Mouse (Mus musculus): ENCODE measurements around the gene Cyba. TPM values are rescaled to one million over a fixed set of nuclear protein-coding genes. Genes with fewer than 3 reads are reported as not detected.

Cyba gene
- total and polyA plus RNA-seq, 3 experiments: 321 to 344 (median 338) TPM

GRCm38 (mm10) chr8:122390758-122391157 lies 42.0 kb downstream of the Cyba start:
- no peak for TF ChIP-seq POLR2A (IDR thresholded peaks at IDR 0.05; ENCODE audit: control insufficient read depth in 1 of 2, insufficient read depth in 1 of 2, low read depth in 1 of 2, low read length in 2 of 2, poor library complexity in 1 of 2)
- TF ChIP-seq MAZ (IDR thresholded peaks at IDR 0.05; ENCODE audit: low read depth, low read length): no peak
- TF ChIP-seq TCF12 (IDR thresholded peaks at IDR 0.05; ENCODE audit: low read depth, low read length): no peak
- TF ChIP-seq ZC3H11A (IDR thresholded peaks at IDR 0.05; ENCODE audit: low read depth, low read length): no peak
- no peak for TF ChIP-seq MAFK (IDR thresholded peaks at IDR 0.05; ENCODE audit: borderline replicate concordance, low read depth, low read length)
- no peak for TF ChIP-seq GATA1 (IDR thresholded peaks at IDR 0.05; ENCODE audit: low read depth, low read length)
- no peak for TF ChIP-seq MYB (IDR thresholded peaks at IDR 0.05; ENCODE audit: low read depth, low read length)
- TF ChIP-seq EP300 (IDR thresholded peaks at IDR 0.05; ENCODE audit: low read depth in 1 of 2, low read length in 2 of 2): no peak
- no peak for TF ChIP-seq ZNF384 (IDR thresholded peaks at IDR 0.05; ENCODE audit: low read depth, low read length)
- TF ChIP-seq SIN3A (IDR thresholded peaks at IDR 0.05; ENCODE audit: low read length): no peak
- TF ChIP-seq GABPA (IDR thresholded peaks at IDR 0.05; ENCODE audit: low read depth, low read length): no peak
- TF ChIP-seq ETS1 (IDR thresholded peaks at IDR 0.05; ENCODE audit: low read depth, low read length): no peak
- no peak for TF ChIP-seq UBTF (IDR thresholded peaks at IDR 0.05; ENCODE audit: borderline replicate concordance, insufficient read depth, low read depth, low read length)
- no peak for TF ChIP-seq TAL1 (IDR thresholded peaks at IDR 0.05; ENCODE audit: low read length)
- no peak for TF ChIP-seq NELFE (IDR thresholded peaks at IDR 0.05; ENCODE audit: low read depth, low read length)
- no peak for TF ChIP-seq CHD2 (IDR thresholded peaks at IDR 0.05; ENCODE audit: low read length)

GRCm38 (mm10) chr8:122389357-122389756 lies 43.4 kb downstream of the Cyba start:
- Histone ChIP-seq H3K36me3 (ENCODE audit: control insufficient read depth in 1 of 2, insufficient read depth in 2 of 2, low read length in 2 of 2) (peaks cover 0 to 41% of the 10 kb centered on the region in 2 experiments; a peak in 2 of 4 replicates), H3K4me3 (ENCODE audit: control insufficient read depth in 1 of 2, insufficient read depth in 1 of 2, low read depth in 2 of 2, low read length in 2 of 2) (no peak overlapping the region), H3K9me3 (replicated peaks; ENCODE audit: insufficient read depth, low read length) (no peaks in the 10 kb centered on the region), H3K27ac (ENCODE audit: control insufficient read depth, low read depth, low read length) (no peak overlapping the region), H3K4me1 (ENCODE audit: control insufficient read depth in 1 of 2, insufficient read depth in 2 of 2, low read length in 2 of 2) (no peaks in the 10 kb centered on the region), H3K9ac (ENCODE audit: control insufficient read depth, low read depth, low read length, poor library complexity, severe bottlenecking) (no peak overlapping the region), H3K27me3 (ENCODE audit: control insufficient read depth in 1 of 2, insufficient read depth in 2 of 2, low read length in 2 of 2) (no peaks in the 10 kb centered on the region), H3K79me2 (ENCODE audit: control insufficient read depth, insufficient read depth, low read length, poor library complexity) (peaks cover 1% of the 10 kb centered on the region)
- DNase-seq (ENCODE audit: low read depth, low spot score): peak; percentile 53
- TF ChIP-seq ZMIZ1 (IDR thresholded peaks at IDR 0.05; ENCODE audit: low read depth, low read length) (no peak), NRF1 (IDR thresholded peaks at IDR 0.05; ENCODE audit: insufficient read depth, low read depth, low read length, poor library complexity, severe bottlenecking) (no peak), SMC3 (IDR thresholded peaks at IDR 0.05; ENCODE audit: low read depth, low read length) (peak; percentile 51), HCFC1 (IDR thresholded peaks at IDR 0.05; ENCODE audit: low read depth, low read length) (no peak), CHD1 (IDR thresholded peaks at IDR 0.05; ENCODE audit: low read depth, low read length) (no peak), USF1 (IDR thresholded peaks at IDR 0.05; ENCODE audit: low read depth, low read length) (no peak), SIN3A (IDR thresholded peaks at IDR 0.05; ENCODE audit: low read length) (no peak), USF2 (IDR thresholded peaks at IDR 0.05; ENCODE audit: borderline replicate concordance in 1 of 2, insufficient read depth in 1 of 2, low read depth in 1 of 2, low read length in 2 of 2) (no peak), MAZ (IDR thresholded peaks at IDR 0.05; ENCODE audit: low read depth, low read length) (no peak), ZKSCAN1 (IDR thresholded peaks at IDR 0.05; ENCODE audit: low read depth, low read length) (no peak), TBP (IDR thresholded peaks at IDR 0.05; ENCODE audit: low read depth, low read length) (no peak), CTCF (IDR thresholded peaks at IDR 0.05 in 2 of 3, conservative IDR thresholded peaks at IDR 0.05 in 1 of 3; ENCODE audit: control insufficient read depth in 1 of 3, insufficient read depth in 1 of 3, low read depth in 2 of 3, low read length in 3 of 3, poor library complexity in 1 of 3, severe bottlenecking in 1 of 3) (peak; percentile 34 to 53 (median 49); a peak in 5 of 6 replicates), MYB (IDR thresholded peaks at IDR 0.05; ENCODE audit: low read depth, low read length) (no peak), MAX (IDR thresholded peaks at IDR 0.05; ENCODE audit: low read length) (no peak), RAD21 (IDR thresholded peaks at IDR 0.05; ENCODE audit: low read depth, low read length) (peak; percentile 55), MYC (IDR thresholded peaks at IDR 0.05; ENCODE audit: low read depth, low read length) (0 out of 2 replicates have a peak, but pooled peaks have one; percentile 41), MXI1 (IDR thresholded peaks at IDR 0.05; ENCODE audit: low read depth, low read length) (no peak), MAFK (IDR thresholded peaks at IDR 0.05; ENCODE audit: borderline replicate concordance, low read depth, low read length) (no peak), NELFE (IDR thresholded peaks at IDR 0.05; ENCODE audit: low read depth, low read length) (no peak), KAT2A (conservative IDR thresholded peaks at IDR 0.05; ENCODE audit: low read depth, low read length) (no peak), JUND (IDR thresholded peaks at IDR 0.05; ENCODE audit: low read depth, low read length) (no peak), EP300 (IDR thresholded peaks at IDR 0.05; ENCODE audit: low read depth in 1 of 2, low read length in 2 of 2) (no peak)

More at GRCm38 (mm10) chr8:122390758-122391157, 42.0 kb downstream of the Cyba start:
- no peak overlapping the region for H3K9ac ChIP-seq (ENCODE audit: control insufficient read depth, low read depth, low read length, poor library complexity, severe bottlenecking)
- no peak for DNase-seq (ENCODE audit: low read depth, low spot score)
- no peak overlapping the region for H3K4me3 ChIP-seq (ENCODE audit: control insufficient read depth in 1 of 2, insufficient read depth in 1 of 2, low read depth in 2 of 2, low read length in 2 of 2)
- H3K79me2 ChIP-seq (ENCODE audit: control insufficient read depth, insufficient read depth, low read length, poor library complexity): no peaks in the 10 kb centered on the region; the same call in none of the 2 replicates
- H3K27ac ChIP-seq (ENCODE audit: control insufficient read depth, low read depth, low read length): no peak overlapping the region
- H3K9me3 ChIP-seq (replicated peaks; ENCODE audit: insufficient read depth, low read length): no peaks in the 10 kb centered on the region
- H3K27me3 ChIP-seq (ENCODE audit: control insufficient read depth in 1 of 2, insufficient read depth in 2 of 2, low read length in 2 of 2): no peaks in the 10 kb centered on the region
- no peaks in the 10 kb centered on the region for H3K4me1 ChIP-seq (ENCODE audit: control insufficient read depth in 1 of 2, insufficient read depth in 2 of 2, low read length in 2 of 2)
- peaks cover 0 to 38% of the 10 kb centered on the region in 2 experiments; a peak in 2 of 4 replicates for H3K36me3 ChIP-seq (ENCODE audit: control insufficient read depth in 1 of 2, insufficient read depth in 2 of 2, low read length in 2 of 2)

Measured in MEL (cell line).